Mouse (Mus musculus): ENCODE measurements at regions not wholly inside any gene's neighbourhood (a gene's known extent, or its start where the extent isn't known, plus 50 kb on each side); places are given as distances from the start of the nearest gene placed in this dataset.

GRCm38 (mm10) chr6:31307047-31307633, 91.4 kb upstream of the Mkln1 start:
- Histone ChIP-seq H3K36me3 (ENCODE audit: control insufficient read depth, insufficient read depth, low read length) (no peaks in the 10 kb centered on the region), H3K27me3 (ENCODE audit: control insufficient read depth, insufficient read depth, low read length) (no peaks in the 10 kb centered on the region), H3K4me2 (ENCODE audit: low read depth, low read length) (no peak overlapping the region), H3K9me3 (ENCODE audit: control insufficient read depth, low read length) (no peaks in the 10 kb centered on the region), H3K9ac (replicated peaks; ENCODE audit: low read depth, low read length) (no peak overlapping the region), H3K4me1 (ENCODE audit: control insufficient read depth, insufficient read depth, low read length) (no peaks in the 10 kb centered on the region), H3K4me3 (ENCODE audit: low read depth, low read length) (no peak overlapping the region), H3K27ac (ENCODE audit: low read depth, low read length) (no peak overlapping the region)
- 85% methylated on average over 5 of the region's 5 CpGs for WGBS
- no peak for ATAC-seq (ENCODE audit: low read depth)

GRCm38 (mm10) chr6:31307899-31308298, 90.6 kb upstream of the Mkln1 start:
- H3K4me1 ChIP-seq (ENCODE audit: control insufficient read depth, insufficient read depth, low read length): no peaks in the 10 kb centered on the region
- ATAC-seq (ENCODE audit: low read depth): no peak
- no peaks in the 10 kb centered on the region for H3K9me3 ChIP-seq (ENCODE audit: control insufficient read depth, low read length)
- no peaks in the 10 kb centered on the region for H3K36me3 ChIP-seq (ENCODE audit: control insufficient read depth, insufficient read depth, low read length)
- H3K4me2 ChIP-seq (ENCODE audit: low read depth, low read length): no peak overlapping the region
- H3K4me3 ChIP-seq (ENCODE audit: low read depth, low read length): no peak overlapping the region
- WGBS: 31% methylated on average over 4 of the region's 4 CpGs
- no peaks in the 10 kb centered on the region for H3K27me3 ChIP-seq (ENCODE audit: control insufficient read depth, insufficient read depth, low read length)
- H3K27ac ChIP-seq (ENCODE audit: low read depth, low read length): no peak overlapping the region
- H3K9ac ChIP-seq (replicated peaks; ENCODE audit: low read depth, low read length): no peak overlapping the region

- Histone ChIP-seq H3K4me1 (ENCODE audit: control insufficient read depth, insufficient read depth, low read length) (no peaks in the 10 kb centered on the region), H3K27me3 (ENCODE audit: control insufficient read depth, insufficient read depth, low read length) (no peaks in the 10 kb centered on the region), H3K4me3 (ENCODE audit: low read depth, low read length) (no peak overlapping the region), H3K9ac (replicated peaks; ENCODE audit: low read depth, low read length) (no peak overlapping the region), H3K9me3 (ENCODE audit: control insufficient read depth, low read length) (no peaks in the 10 kb centered on the region), H3K4me2 (ENCODE audit: low read depth, low read length) (no peak overlapping the region), H3K27ac (ENCODE audit: low read depth, low read length) (no peak overlapping the region), H3K36me3 (ENCODE audit: control insufficient read depth, insufficient read depth, low read length) (no peaks in the 10 kb centered on the region)
- WGBS: 87% methylated on average over 5 of the region's 5 CpGs
- no peak for ATAC-seq (ENCODE audit: low read depth)
Measured at GRCm38 (mm10) chr6:31310660-31311059, 87.9 kb upstream of the Mkln1 start.

GRCm38 (mm10) chr6:31313869-31314470, 84.6 kb upstream of the Mkln1 start:
- no peaks in the 10 kb centered on the region for H3K9me3 ChIP-seq (ENCODE audit: control insufficient read depth, low read length)
- H3K9ac ChIP-seq (replicated peaks; ENCODE audit: low read depth, low read length): no peak overlapping the region
- WGBS: 85% methylated on average over 5 of the region's 5 CpGs
- H3K27me3 ChIP-seq (ENCODE audit: control insufficient read depth, insufficient read depth, low read length): no peaks in the 10 kb centered on the region
- no peak overlapping the region for H3K4me3 ChIP-seq (ENCODE audit: low read depth, low read length)
- no peaks in the 10 kb centered on the region for H3K4me1 ChIP-seq (ENCODE audit: control insufficient read depth, insufficient read depth, low read length)
- no peak overlapping the region for H3K27ac ChIP-seq (ENCODE audit: low read depth, low read length)
- no peaks in the 10 kb centered on the region for H3K36me3 ChIP-seq (ENCODE audit: control insufficient read depth, insufficient read depth, low read length)
- no peak overlapping the region for H3K4me2 ChIP-seq (ENCODE audit: low read depth, low read length)
- ATAC-seq (ENCODE audit: low read depth): no peak

- Histone ChIP-seq H3K9ac (replicated peaks; ENCODE audit: low read depth, low read length) (no peak overlapping the region), H3K9me3 (ENCODE audit: control insufficient read depth, low read length) (no peaks in the 10 kb centered on the region), H3K36me3 (ENCODE audit: control insufficient read depth, insufficient read depth, low read length) (no peaks in the 10 kb centered on the region), H3K27ac (ENCODE audit: low read depth, low read length) (no peak overlapping the region), H3K4me3 (ENCODE audit: low read depth, low read length) (no peak overlapping the region), H3K4me1 (ENCODE audit: control insufficient read depth, insufficient read depth, low read length) (no peaks in the 10 kb centered on the region), H3K4me2 (ENCODE audit: low read depth, low read length) (no peak overlapping the region), H3K27me3 (ENCODE audit: control insufficient read depth, insufficient read depth, low read length) (no peaks in the 10 kb centered on the region)
- 8% methylated on average over 12 of the region's 12 CpGs for WGBS
- no peak for ATAC-seq (ENCODE audit: low read depth)
Measured at GRCm38 (mm10) chr6:31317741-31318225, 80.8 kb upstream of the Mkln1 start.

GRCm38 (mm10) chr6:31318506-31318905, 80.0 kb upstream of the Mkln1 start:
- WGBS: 5% methylated on average over 11 of the region's 11 CpGs
- Histone ChIP-seq H3K27ac (ENCODE audit: low read depth, low read length) (no peak overlapping the region), H3K9me3 (ENCODE audit: control insufficient read depth, low read length) (no peaks in the 10 kb centered on the region), H3K4me3 (ENCODE audit: low read depth, low read length) (no peak overlapping the region), H3K4me1 (ENCODE audit: control insufficient read depth, insufficient read depth, low read length) (no peaks in the 10 kb centered on the region), H3K9ac (replicated peaks; ENCODE audit: low read depth, low read length) (no peak overlapping the region), H3K27me3 (ENCODE audit: control insufficient read depth, insufficient read depth, low read length) (no peaks in the 10 kb centered on the region), H3K4me2 (ENCODE audit: low read depth, low read length) (no peak overlapping the region), H3K36me3 (ENCODE audit: control insufficient read depth, insufficient read depth, low read length) (no peaks in the 10 kb centered on the region)
- no peak for ATAC-seq (ENCODE audit: low read depth)

GRCm38 (mm10) chr6:31319431-31319830, 79.1 kb upstream of the Mkln1 start:
- Histone ChIP-seq H3K4me2 (ENCODE audit: low read depth, low read length) (no peak overlapping the region), H3K4me1 (ENCODE audit: control insufficient read depth, insufficient read depth, low read length) (no peaks in the 10 kb centered on the region), H3K9ac (replicated peaks; ENCODE audit: low read depth, low read length) (no peak overlapping the region), H3K27ac (ENCODE audit: low read depth, low read length) (no peak overlapping the region), H3K4me3 (ENCODE audit: low read depth, low read length) (no peak overlapping the region), H3K27me3 (ENCODE audit: control insufficient read depth, insufficient read depth, low read length) (no peaks in the 10 kb centered on the region), H3K9me3 (ENCODE audit: control insufficient read depth, low read length) (no peaks in the 10 kb centered on the region), H3K36me3 (ENCODE audit: control insufficient read depth, insufficient read depth, low read length) (no peaks in the 10 kb centered on the region)
- WGBS: 72% methylated on average over 2 of the region's 2 CpGs
- ATAC-seq (ENCODE audit: low read depth): no peak

- Histone ChIP-seq H3K4me3 (ENCODE audit: low read depth, low read length) (no peak overlapping the region), H3K9me3 (ENCODE audit: control insufficient read depth, low read length) (no peaks in the 10 kb centered on the region), H3K36me3 (ENCODE audit: control insufficient read depth, insufficient read depth, low read length) (no peaks in the 10 kb centered on the region), H3K4me2 (ENCODE audit: low read depth, low read length) (no peak overlapping the region), H3K9ac (replicated peaks; ENCODE audit: low read depth, low read length) (no peak overlapping the region), H3K4me1 (ENCODE audit: control insufficient read depth, insufficient read depth, low read length) (no peaks in the 10 kb centered on the region), H3K27me3 (ENCODE audit: control insufficient read depth, insufficient read depth, low read length) (no peaks in the 10 kb centered on the region), H3K27ac (ENCODE audit: low read depth, low read length) (no peak overlapping the region)
- 81% methylated on average over 3 of the region's 3 CpGs for WGBS
- no peak for ATAC-seq (ENCODE audit: low read depth)
Measured at GRCm38 (mm10) chr6:31320141-31320830, 78.2 kb upstream of the Mkln1 start.

- Histone ChIP-seq H3K36me3 (ENCODE audit: control insufficient read depth, insufficient read depth, low read length) (no peaks in the 10 kb centered on the region), H3K4me1 (ENCODE audit: control insufficient read depth, insufficient read depth, low read length) (no peaks in the 10 kb centered on the region), H3K9me3 (ENCODE audit: control insufficient read depth, low read length) (no peaks in the 10 kb centered on the region), H3K27me3 (ENCODE audit: control insufficient read depth, insufficient read depth, low read length) (no peaks in the 10 kb centered on the region), H3K4me2 (ENCODE audit: low read depth, low read length) (no peak overlapping the region), H3K27ac (ENCODE audit: low read depth, low read length) (no peak overlapping the region), H3K9ac (replicated peaks; ENCODE audit: low read depth, low read length) (no peak overlapping the region), H3K4me3 (ENCODE audit: low read depth, low read length) (no peak overlapping the region)
- ATAC-seq (ENCODE audit: low read depth): no peak
- 85% methylated on average over 7 of the region's 7 CpGs for WGBS
Measured at GRCm38 (mm10) chr6:31321066-31321846, 77.3 kb upstream of the Mkln1 start.
